Mouse (Mus musculus): Measurements from ENCODE around the gene Spats1.

The Spats1 gene

DNA sequence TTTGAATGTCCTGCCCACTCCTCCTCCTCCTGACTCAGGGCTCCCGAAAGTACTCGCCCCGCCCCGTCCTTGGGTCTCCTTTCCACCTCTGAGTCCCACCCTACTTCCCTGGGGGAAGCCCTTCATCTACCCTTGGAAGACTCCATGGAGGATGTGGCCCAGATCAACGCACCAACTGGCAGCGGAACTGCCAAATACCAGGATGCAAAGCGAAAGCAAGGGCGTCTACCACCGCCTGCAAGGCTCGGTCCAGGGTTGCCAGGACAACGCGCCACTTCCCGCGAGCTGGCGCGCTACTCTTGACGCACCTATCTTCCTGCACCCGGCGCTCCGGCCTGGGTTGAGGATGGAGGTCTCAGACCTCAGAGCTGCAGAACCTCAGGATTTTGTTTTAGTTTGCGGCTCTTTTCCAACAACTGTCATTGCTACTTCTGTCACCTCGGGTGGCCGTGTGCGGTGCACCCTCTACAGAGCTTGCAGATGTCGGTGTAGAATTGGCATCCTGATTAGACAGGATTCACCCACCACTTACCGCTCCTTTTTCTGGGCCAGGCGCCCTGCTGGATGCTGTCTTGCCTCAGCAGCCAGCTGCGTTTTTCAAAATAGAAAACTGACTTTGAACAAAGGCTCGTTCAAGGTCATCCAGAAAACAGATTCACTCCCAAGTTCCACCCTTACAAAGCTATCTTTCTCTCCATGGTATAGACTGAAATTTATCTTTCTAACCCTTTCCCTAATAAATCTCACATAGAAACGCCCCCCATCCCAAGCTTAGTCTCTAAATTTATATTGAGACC lies at the start of gene Spats1:
Spats1 (minus strand) TSS at position 747 of the 797 bp plus-strand sequence.
- no peak for DNase-seq (ENCODE audit: extremely low read depth, insufficient read length, low spot score)

DNA sequence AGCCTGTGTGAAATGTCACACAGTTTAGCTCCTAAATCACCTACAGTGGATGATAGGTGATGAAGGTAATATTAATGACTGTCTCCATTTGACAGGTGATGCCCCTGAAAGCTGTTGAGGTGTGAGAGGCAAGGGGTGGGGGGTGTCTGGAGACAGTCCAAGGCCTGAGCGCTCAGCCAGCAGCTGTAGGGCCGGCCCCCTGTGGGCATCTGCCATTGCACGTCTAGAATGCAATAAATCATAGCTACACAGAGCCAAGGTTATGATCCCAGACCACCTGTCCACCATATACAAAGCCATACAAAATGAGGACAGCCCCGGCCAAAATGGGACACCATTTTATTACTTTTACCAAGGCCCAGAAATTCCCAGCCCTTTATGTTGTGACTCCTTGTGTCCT lies 49.7 kb upstream of the Spats1 start:
- no peak for DNase-seq (ENCODE audit: extremely low read depth, insufficient read length, low spot score)

GRCm38 (mm10) chr17:45523263-45523662 lies 48.0 kb upstream of the Spats1 start, which contains the start of gene Tcte1:
TSS of gene Tcte1 (plus strand) at chr17:45523434.
- no peak for DNase-seq (ENCODE audit: extremely low read depth, insufficient read length, low spot score)

- no peak for DNase-seq (ENCODE audit: extremely low read depth, insufficient read length, low spot score)
These were observed 44.9 kb upstream of the Spats1 start for GRCm38 (mm10) chr17:45520136-45520535.

- DNase-seq (ENCODE audit: extremely low read depth, insufficient read length, low spot score): no peak
These were observed 43.7 kb upstream of the Spats1 start for GRCm38 (mm10) chr17:45518766-45519475.

DNA sequence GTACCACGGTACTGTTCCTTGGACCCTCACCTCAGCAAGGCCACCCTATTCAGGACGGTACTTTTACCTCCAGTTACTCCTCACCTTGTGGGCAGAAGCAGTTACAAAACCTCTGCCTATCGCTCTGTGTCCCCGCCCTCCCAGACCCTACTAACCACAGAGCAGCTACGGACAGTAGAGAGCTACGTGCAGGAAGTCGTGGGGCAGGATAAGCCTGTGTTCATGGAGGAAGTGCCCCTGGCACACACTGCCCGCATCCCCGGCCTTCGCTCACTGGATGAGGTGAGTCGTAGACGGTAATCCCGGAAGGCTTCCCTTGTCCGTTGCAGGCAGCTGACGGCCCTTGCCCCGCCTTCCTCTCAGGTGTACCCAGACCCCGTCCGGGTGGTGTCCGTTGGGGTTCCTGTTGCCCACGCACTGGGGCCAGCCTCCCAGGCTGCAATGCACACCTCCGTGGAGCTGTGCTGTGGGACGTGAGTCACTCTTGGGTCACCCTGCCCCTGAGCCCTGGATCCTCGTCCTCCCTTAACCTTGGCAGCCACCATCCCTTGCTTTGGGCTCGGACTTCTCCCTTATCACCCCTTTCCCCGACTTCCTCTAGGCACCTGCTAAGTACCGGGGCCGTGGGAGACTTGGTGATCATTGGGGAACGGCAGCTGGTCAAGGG lies 42.5 kb upstream of the Spats1 start:
- no peak for DNase-seq (ENCODE audit: extremely low read depth, insufficient read length, low spot score)

DNA sequence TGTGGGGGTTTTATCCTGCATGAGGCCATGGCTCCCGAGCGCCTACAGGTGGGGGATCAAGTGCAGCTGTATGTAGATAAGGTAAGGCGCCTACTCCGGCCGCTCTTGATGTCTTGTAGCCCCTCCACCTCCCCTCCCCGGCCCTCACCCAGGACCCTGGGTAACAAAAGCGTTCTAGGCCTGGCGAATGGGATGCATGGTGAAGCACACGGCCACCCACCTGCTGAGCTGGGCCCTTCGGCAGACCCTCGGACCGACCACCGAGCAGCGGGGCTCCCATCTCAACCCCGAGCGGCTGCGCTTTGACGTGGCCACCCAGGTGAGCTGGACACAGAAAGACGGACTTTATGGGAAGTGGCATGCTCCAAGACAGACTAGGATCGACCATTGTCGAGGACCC lies 41.9 kb upstream of the Spats1 start:
- no peak for DNase-seq (ENCODE audit: extremely low read depth, insufficient read length, low spot score)

DNA sequence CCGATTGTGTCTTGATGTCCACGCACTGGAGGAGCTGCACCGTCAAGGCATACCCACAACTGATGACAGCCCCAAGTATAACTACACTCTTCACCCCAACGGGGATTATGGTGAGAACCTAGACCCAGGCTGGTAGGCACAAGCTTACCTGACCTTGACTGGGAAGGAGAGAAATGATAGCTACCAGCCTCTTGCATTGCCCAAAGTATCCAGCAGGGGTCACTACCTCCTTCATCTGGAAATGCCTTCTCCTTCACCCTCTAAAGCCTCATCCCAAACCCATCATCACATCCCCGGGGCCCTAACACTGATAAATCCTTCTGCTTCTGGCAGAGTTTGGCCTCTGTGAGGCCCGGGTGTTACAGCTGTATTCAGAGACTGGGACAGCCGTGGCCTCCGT lies 41.3 kb upstream of the Spats1 start:
- no peak for DNase-seq (ENCODE audit: extremely low read depth, insufficient read length, low spot score)

- no peak for DNase-seq (ENCODE audit: extremely low read depth, insufficient read length, low spot score)
These were observed 40.6 kb upstream of the Spats1 start for GRCm38 (mm10) chr17:45515806-45516205.

GRCm38 (mm10) chr17:45515204-45515726 lies 40.0 kb upstream of the Spats1 start:
- DNase-seq (ENCODE audit: extremely low read depth, insufficient read length, low spot score): no peak

DNA sequence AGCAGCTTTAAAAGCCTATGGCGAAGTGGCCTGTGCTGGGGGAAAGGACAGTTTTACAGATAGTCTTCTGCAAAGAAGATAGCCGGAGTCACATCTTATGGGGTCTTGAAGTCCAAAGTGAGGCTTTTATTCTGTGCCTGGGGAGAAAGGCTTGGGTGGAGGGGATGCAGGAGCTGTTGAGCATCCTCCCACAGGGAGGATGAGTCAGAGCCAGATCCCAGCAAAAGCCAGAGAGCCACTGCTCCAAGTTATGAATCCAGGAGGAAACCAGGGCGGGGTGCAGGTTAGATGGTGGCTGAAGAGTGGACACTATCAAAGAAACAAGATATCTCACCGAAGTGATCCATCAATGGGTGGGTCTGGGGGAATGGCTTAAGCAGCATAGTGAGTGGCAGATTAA lies 36.5 kb upstream of the Spats1 start:
- DNase-seq (ENCODE audit: extremely low read depth, insufficient read length, low spot score): no peak

DNA sequence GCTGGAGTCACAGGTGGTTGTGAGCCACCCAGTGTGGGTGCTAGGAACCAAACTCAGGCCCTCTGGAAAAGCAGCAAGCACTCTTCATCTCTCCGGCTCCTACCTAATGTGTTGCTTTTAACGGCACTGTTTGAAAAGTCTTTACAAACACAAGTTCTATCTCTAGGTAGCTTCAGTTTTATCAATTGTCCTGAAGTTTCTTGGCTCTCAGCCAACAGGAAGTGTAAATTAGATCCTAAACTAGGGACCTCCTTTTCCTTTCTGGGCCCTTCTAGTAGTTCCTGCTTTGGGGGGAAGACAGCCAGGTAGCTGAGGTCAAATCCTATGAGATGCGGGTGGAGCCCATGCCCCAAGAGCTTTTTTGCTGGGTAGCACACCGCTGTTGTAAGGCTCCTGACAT lies 35.7 kb upstream of the Spats1 start:
- DNase-seq (ENCODE audit: extremely low read depth, insufficient read length, low spot score): no peak

GRCm38 (mm10) chr17:45506700-45507189 lies 31.5 kb upstream of the Spats1 start, which contains the start of gene Aars2:
TSS of gene Aars2 (plus strand) at chr17:45506841.
- peak; percentile 95 for DNase-seq (ENCODE audit: extremely low read depth, insufficient read length, low spot score)

GRCm38 (mm10) chr17:45505941-45506465 lies 30.8 kb upstream of the Spats1 start:
- no peak for DNase-seq (ENCODE audit: extremely low read depth, insufficient read length, low spot score)

GRCm38 (mm10) chr17:45503301-45503973 lies 28.2 kb upstream of the Spats1 start:
- no peak for DNase-seq (ENCODE audit: extremely low read depth, insufficient read length, low spot score)

DNA sequence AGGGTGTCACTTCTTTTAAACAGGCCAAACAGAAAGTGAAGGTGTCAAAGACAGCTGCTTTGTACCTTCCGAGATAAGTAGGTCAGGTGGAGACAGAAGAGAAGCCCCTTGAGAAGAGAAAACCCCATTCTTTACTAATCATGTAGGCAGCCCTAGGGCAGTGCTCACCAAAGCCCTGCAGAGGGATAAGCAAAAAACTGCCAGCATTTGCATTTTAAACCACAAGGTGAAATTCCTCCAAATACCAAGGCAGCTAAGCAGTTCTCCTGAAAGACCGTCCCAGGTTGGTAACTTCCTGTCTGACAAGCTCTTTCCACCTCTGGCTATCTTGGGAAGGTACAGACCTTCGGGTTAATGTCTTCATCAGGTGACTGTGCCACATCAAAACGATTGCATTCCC lies 27.1 kb upstream of the Spats1 start:
- DNase-seq (ENCODE audit: extremely low read depth, insufficient read length, low spot score): no peak

- no peak for DNase-seq (ENCODE audit: extremely low read depth, insufficient read length, low spot score)
These were observed 25.8 kb upstream of the Spats1 start for GRCm38 (mm10) chr17:45500981-45501380.

DNA sequence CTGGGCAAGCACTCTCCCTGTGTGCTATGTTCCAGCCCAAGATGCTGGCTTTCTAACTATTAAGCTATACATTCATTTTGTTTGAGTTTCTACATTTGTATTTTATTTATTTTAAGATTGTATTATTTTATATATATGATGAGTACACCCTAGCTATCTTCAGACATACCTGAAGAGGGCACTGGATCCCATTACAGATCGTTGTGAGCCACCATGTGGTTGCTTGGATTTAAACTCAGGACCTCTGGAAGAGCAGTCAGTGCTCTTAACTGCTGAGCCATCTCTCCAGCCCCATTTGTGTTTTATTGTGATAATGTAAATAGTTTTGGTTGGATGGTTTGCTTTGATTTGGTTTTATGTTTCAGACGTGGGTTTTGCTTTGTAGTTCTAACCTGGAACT lies 24.3 kb upstream of the Spats1 start:
- DNase-seq (ENCODE audit: extremely low read depth, insufficient read length, low spot score): no peak

DNA sequence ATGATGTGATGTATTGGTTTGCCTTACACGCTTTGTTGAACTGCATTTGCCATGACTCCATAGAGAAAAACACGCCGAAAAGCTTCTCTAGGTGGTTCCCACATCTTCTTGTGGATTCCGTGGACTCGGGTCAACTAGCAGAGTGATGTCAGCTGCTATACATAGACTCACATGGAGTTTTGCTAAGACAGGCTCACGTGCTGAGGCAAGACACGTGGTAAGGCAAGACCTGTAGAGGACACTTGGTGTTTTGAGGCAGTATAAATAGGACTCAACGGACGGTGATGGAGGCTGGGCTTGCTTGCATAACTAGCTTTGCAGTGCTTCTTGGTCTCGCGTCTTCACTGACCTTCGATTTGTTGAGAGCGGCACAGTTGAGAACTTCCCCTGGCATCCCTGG lies 23.2 kb upstream of the Spats1 start:
- DNase-seq (ENCODE audit: extremely low read depth, insufficient read length, low spot score): no peak

DNA sequence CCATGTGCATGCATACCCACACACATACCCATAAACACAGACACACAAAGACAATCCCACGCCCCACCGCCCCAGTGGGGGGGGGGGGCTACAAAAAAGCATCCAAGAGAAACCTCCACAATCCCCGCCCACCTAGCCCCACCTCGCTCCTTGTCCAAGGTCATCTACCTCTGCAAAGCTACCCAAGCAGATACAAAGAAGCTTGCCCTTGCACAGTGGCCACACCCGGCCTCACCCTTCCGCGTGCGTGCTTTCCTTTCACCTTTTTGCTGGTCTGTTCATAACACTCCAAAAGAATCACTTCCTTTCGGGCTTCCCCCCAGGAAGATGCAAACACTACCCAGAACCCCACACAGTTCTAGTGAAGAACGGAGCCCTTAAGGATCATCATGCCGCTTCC lies 20.2 kb upstream of the Spats1 start:
- DNase-seq (ENCODE audit: extremely low read depth, insufficient read length, low spot score): no peak
